Mouse (Mus musculus): ENCODE measurements around the gene Crispld2.

- TF ChIP-seq CTCF (IDR thresholded peaks at IDR 0.05; ENCODE audit: borderline replicate concordance, extremely low read depth, insufficient read depth, insufficient read length) (no peak), POLR2A (IDR thresholded peaks at IDR 0.05; ENCODE audit: borderline replicate concordance, extremely low read depth, insufficient read depth, insufficient read length, poor library complexity, severe bottlenecking) (no peak)
Observed at GRCm38 (mm10) chr8:120006645-120007160, 14.5 kb downstream of the Crispld2 start.
